Mouse (Mus musculus): ENCODE measurements around the gene Strip2. TPM values are rescaled to one million over a fixed set of nuclear protein-coding genes. Genes with fewer than 3 reads are reported as not detected.

Gene Strip2
- total RNA-seq, 2 experiments from 2014 or later = 20.9 to 22.1 TPM

DNA sequence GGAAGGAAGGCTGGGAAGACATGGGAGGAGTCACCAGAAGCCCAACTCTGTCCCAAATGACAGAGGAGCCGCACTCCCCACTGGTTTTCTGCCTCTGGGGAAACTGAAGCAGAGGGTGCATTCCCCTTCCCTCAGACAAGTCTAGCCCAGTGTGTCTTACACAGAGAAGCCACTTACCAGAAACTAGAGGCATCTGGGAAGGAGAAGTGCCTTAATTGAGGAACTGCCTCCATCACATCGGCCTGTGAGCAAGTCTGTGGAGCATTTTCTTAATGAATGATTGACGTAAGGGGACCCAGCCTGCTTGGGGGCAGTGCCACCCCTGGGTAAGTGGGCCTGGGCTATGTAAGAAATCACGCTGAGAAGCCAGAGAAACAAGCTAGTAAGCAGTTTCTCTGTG, 82.0 kb downstream of the Strip2 start:
- DNase-seq (ENCODE audit: extremely low spot score in 1 of 2, low spot score in 1 of 2) = no peak

DNA sequence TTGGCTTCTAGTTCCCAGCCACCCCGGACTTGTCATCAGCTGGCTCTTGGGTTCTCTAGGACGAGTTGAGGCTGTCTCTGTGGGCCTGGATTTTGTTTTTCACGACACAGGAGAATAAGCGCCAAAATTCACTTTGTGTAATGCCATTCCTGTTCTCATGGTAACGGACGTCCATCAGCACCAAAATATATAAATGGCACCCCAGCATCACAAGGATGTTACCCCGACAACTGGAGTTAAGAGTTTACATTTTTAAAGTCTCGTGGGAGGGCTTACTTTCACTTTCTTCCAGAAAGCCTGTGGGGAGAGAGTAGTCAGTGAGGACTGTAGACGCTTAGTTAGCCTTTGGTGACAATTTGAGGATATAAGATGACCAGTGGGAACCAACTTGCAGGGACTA, 85.8 kb downstream of the Strip2 start:
- DNase-seq (ENCODE audit: extremely low spot score in 1 of 2, low spot score in 1 of 2) = no peak

DNA sequence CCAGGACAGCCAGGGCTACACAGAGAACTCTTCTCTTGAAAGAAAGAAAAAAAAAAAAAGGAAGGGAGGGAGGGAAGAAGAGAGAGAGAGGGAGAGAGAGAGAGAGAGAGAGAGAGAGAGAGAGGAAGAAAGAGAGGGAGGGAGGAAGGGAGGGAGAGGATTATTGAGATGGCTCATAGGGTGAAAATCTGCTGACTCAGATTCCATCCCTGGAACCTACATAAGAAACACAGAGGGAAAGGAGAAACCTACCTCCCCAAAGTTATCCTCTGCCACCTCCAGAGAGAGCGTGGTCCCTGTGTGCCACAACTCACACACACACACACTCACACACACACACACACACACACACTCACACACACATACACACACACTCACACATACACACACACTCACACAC, 89.0 kb downstream of the Strip2 start:
- DNase-seq (ENCODE audit: extremely low spot score in 1 of 2, low spot score in 1 of 2) = no peak

DNA sequence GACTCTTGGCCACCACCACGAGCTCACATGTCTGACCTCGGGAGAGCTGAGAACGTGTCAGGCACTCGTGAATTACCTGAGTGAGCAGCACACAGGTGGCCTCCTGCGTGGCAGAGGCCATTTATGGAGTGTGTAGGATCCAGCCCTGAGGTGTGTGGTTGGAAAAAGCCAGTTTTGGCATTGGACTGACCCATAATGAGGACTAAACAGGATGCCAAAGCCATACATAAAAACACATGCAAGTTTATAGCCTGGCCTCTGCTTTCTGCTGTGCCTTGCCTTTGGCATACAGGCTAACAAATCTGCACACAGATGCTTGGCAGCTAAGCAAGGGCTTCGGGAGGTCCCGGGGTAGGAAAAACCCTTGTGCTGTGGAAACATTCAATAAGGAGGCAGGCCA, 92.4 kb downstream of the Strip2 start:
- DNase-seq (ENCODE audit: extremely low spot score in 1 of 2, low spot score in 1 of 2) = no peak

Small RNA genes within 50 kb of the gene (microRNA-seq; reads per million reads assigned to microRNA genes)
- gene Gm23049 = 0 reads per million in 2 experiments

Other genes with a start within 250 kb of the Strip2 start
- gene Tspan33, start 222.8 kb upstream of the Strip2 start, total RNA-seq (2021) = 10 to 100 TPM; 26.9 to 34.0 TPM
- gene Smo, start 181.5 kb upstream of the Strip2 start, total RNA-seq (2021) = 10 to 100 TPM; 13.6 to 15.7 TPM
- 100 to 1,000 TPM; 204 to 226 TPM for gene Ahcyl2, start 149.0 kb upstream of the Strip2 start, total RNA-seq (2021)
- gene Nrf1, start 131.0 kb downstream of the Strip2 start, total RNA-seq (2021) = 10 to 100 TPM; 19.7 to 23.4 TPM